Mouse (Mus musculus) lung, postnatal 0 days (tissue): ENCODE data around the gene Fam181b.

Experiments
- CTCF ChIP-seq: IDR thresholded peaks from 2 replicates; pipeline ENCODE4 v1.5.1; 2016; ENCODE audit warnings: antibody characterized with exemption, mild to moderate bottlenecking
- EP300 ChIP-seq: IDR thresholded peaks from 2 replicates; pipeline ENCODE4 v1.6.1; 2016; ENCODE audit warnings: antibody characterized with exemption, mild to moderate bottlenecking, control low read depth

GRCm38 (mm10) chr7:93080731-93081430, 1.2 kb downstream of the Fam181b start:
- TF ChIP-seq CTCF, result no peak
- no peak for TF ChIP-seq EP300
